Mouse (Mus musculus) hindbrain, embryonic 11.5 days (tissue): ENCODE results near the gene Rala. TPM values are rescaled to one million over a fixed set of nuclear protein-coding genes. Genes with fewer than 3 reads are reported as not detected.

Experiments
- ATAC-seq: fragments of 200-750 bp; cut with Nextera tagmentation; 2 replicates; pipeline ENCODE4 v1.8.0; 2017; ENCODE audit warnings: mild to moderate bottlenecking, moderate TSS enrichment, moderate library complexity; ENCODE audit not compliant: low FRiP score
- DNase-seq: peaks from one replicate; pipeline ENCODE4 v3.0.0-alpha.2; 2015; ENCODE audit warnings: low spot score
- H3K27ac ChIP-seq: fragments of 300-500 bp; sonication (generic); 2 replicates; pipeline ENCODE4 v1.5.1; 2014; ENCODE audit warnings: mild to moderate bottlenecking, low read depth, low read length
- H3K27me3 ChIP-seq: fragments of 300-500 bp; sonication (generic); 2 replicates; pipeline ENCODE4 v1.6.1; 2014; ENCODE audit warnings: mild to moderate bottlenecking, low read length, moderate library complexity, mixed read lengths; ENCODE audit not compliant: control insufficient read depth, insufficient read depth
- H3K36me3 ChIP-seq: fragments of 300-500 bp; sonication (generic); 2 replicates; pipeline ENCODE4 v1.6.1; 2014; ENCODE audit warnings: mild to moderate bottlenecking, low read length, moderate library complexity, mixed read lengths; ENCODE audit not compliant: control insufficient read depth, insufficient read depth
- H3K4me1 ChIP-seq: fragments of 300-500 bp; sonication (generic); replicated peaks from 2 replicates; pipeline ENCODE4 v1.6.1; 2014; ENCODE audit warnings: low read length, mixed read lengths; ENCODE audit not compliant: control insufficient read depth, insufficient read depth
- H3K4me2 ChIP-seq: fragments of 300-500 bp; sonication (generic); replicated peaks from 2 replicates; pipeline ENCODE4 v1.6.1; 2014; ENCODE audit warnings: mild to moderate bottlenecking, low read depth, low read length
- H3K4me3 ChIP-seq: fragments of 300-500 bp; sonication (generic); 2 replicates; pipeline ENCODE4 v1.5.1; 2014; ENCODE audit warnings: low read depth, low read length
- H3K9ac ChIP-seq: fragments of 300-500 bp; sonication (generic); 2 replicates; pipeline ENCODE4 v1.6.1; 2014; ENCODE audit warnings: low read depth, low read length
- H3K9me3 ChIP-seq: fragments of 300-500 bp; sonication (generic); 2 replicates; pipeline ENCODE4 v1.6.1; 2016; ENCODE audit warnings: low read length; ENCODE audit not compliant: control insufficient read depth
- WGBS: fragments of 180-500 bp; shearing (Covaris S2); extraction: QIAGEN DNeasy Blood & Tissue Kit; methylation state at CpG from one replicate; pipeline ENCODE4 v1.1.7; 2014; 5-methylcytosine and 5-hydroxymethylcytosine counted together
- polyA plus RNA-seq: library from polyadenylated mRNA; unstranded; fragments of >200 nt; fragmentation: Nextera tagmentation; extraction: Ambion mirVana; gene quantifications from 2 replicates; pipeline ENCODE4 v1.2.1, GENCODE M21; 2014

The Rala gene
- polyA plus RNA-seq, result 147 and 156 TPM in 2 replicates

DNA sequence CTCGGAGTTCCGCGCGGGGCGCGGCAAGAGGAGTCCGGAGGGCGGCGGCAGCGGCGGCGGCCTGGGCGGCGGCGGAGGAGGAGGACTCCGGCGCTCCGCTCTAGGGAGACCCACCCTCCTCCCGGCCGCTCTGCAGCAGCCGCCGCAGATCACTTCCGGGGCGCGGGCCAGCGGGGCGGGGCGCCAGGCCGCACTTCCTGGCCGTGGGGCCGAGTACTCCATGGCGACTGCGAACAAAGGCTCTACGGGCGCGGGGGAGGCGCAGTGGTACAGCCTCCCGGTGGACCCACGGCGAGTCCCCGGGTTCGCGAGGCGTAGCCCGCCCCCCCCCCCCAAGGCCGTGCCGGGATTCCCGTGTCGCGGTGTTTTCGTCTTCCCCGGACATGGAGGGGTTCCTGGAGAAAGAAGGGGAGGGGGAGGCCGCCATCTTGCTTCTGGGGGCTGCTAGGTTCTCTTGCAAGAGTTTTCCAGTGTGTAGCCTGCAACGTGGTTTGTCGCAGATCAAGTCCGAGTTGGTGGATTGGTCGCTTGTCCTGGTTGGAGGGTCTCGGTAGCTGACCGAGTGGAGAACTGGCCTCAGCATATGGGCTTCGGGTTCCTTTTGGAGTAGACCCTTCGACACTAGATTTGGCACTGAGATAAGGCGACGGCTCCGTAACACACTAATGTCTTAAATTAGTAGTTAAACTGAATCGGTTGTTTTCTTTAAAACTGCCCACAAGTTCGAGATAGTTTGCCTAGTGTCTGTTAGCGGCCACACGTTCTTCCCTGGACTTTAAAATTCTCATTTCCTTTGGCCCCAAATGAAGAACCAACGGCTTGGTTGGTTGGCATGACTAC, at the start of gene Rala:
Rala (minus strand) TSS at position 162 of the 840 bp plus-strand sequence.
- 12% methylated on average over 41 of the region's 69 CpGs for WGBS
- Histone ChIP-seq H3K27ac (peak within 1 kb of the TSS; percentile 92), H3K9me3 (no peaks in the 10 kb centered on the region), H3K4me1 (0 out of 2 replicates have a peak, but pooled peaks cover 2% of the 10 kb centered on the region), H3K4me2 (peak within 1 kb of the TSS; percentile 46), H3K4me3 (peak within 1 kb of the TSS; percentile 95), H3K36me3 (no peaks in the 10 kb centered on the region), H3K9ac (peak within 1 kb of the TSS; percentile 94), H3K27me3 (no peaks in the 10 kb centered on the region)
- DNase-seq (peak; percentile 93), ATAC-seq (peak; percentile 100)

DNA sequence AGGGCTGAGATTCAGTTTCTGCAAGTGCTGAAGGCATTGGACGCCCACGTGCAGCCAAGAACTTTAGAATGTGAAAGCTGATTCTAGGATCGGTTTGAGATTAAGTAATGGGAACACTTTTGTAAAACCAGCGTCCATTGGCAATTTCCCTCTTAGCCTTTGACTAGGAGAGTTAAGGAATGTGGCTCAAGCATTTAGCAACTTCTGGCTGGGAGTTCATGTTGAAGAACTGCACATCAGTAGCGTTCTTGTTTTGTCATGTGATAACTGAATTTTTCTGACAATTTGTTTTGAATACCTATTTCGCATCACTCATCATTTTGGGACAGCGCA, 49.4 kb upstream of the Rala start:
- Histone ChIP-seq H3K4me1 (no peaks in the 10 kb centered on the region), H3K4me2 (peak overlapping the region; percentile 49), H3K27me3 (no peaks in the 10 kb centered on the region), H3K4me3 (peak overlapping the region; percentile 77), H3K9ac (peak overlapping the region; percentile 75), H3K36me3 (no peaks in the 10 kb centered on the region), H3K9me3 (no peaks in the 10 kb centered on the region), H3K27ac (no peak overlapping the region)
- no peak for DNase-seq
- peak; percentile 34 for ATAC-seq
- WGBS, result 41% methylated on average over 7 of the region's 7 CpGs

DNA sequence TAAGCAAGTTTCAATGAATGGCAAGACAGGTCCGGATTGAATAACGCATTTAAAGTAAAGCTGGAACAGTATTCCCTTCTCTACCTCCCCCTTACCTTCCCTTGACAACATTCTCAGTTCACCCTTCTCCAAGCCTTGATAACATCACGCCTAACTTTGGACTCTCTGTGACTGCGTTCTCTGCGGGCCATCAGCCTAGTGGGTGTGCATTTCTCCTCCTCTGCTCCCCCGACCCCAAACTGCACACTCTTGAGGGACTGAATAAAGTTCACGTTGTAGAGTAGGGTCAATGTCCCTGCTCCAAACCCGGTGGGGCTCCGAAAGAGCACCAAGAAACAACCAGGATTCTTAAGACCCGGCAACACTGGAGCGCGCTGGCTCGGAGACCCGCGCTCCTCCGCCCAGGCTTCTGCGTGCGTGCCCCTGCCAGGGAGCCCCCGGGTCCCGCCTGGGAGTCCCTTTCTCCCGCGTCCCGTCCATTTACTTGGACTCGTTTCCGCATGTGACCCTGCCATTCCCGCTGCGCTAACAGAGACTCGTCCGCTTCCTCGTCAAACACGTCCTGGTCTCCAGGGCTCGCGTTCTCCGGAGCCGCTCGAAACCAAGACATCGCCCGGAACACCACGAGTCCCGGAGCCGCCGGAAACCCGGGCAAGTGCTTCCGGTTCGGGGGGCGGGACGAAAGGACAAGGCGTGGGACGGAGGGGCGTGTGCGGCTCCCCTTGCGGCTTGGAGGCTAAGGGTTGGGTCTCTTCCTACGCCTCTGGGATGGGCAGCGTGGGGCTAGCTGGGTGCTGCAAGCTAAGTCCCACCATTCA, 48.9 kb upstream of the Rala start, which contains the start of gene Yae1d1:
Yae1d1 (minus strand) TSS at position 653 of the 818 bp plus-strand sequence.
- Histone ChIP-seq H3K4me2 (peak within 1 kb of the TSS; percentile 60), H3K36me3 (no peaks in the 10 kb centered on the region), H3K27me3 (no peaks in the 10 kb centered on the region), H3K27ac (peak within 1 kb of the TSS; percentile 48), H3K9ac (peak within 1 kb of the TSS; percentile 75), H3K4me1 (no peaks in the 10 kb centered on the region), H3K9me3 (no peaks in the 10 kb centered on the region), H3K4me3 (peak within 1 kb of the TSS; percentile 77)
- ATAC-seq, result peak; percentile 98
- DNase-seq, result peak; percentile 97
- under 1% methylated on average over 54 of the region's 54 CpGs for WGBS

DNA sequence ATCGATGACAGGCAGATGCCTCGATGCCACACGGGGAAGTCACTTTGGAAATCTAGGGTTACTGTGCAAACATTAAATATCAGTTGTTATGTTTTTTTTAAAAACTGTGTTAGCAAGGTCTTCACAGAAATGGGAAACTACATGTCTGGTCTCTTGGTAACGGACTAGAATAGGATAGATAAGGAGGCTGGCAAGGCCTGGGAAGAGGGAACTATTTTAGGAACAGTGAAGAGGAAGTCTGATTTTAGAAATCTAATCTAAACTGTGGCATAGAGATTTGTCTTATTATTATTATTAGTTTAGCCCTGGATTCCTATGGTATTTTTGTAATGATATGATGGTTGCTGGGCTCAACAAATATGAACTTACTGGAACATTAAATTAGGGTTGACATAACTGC, 48.0 kb upstream of the Rala start:
- H3K36me3 ChIP-seq, result 0 out of 2 replicates have a peak, but pooled peaks cover 2% of the 10 kb centered on the region
- DNase-seq (no peak), ATAC-seq (no peak)
- H3K27me3 ChIP-seq, result no peaks in the 10 kb centered on the region
- 80% methylated on average over 4 of the region's 4 CpGs for WGBS
- H3K27ac ChIP-seq, result no peak overlapping the region
- no peak overlapping the region for H3K9ac ChIP-seq
- peak overlapping the region; percentile 77 for H3K4me3 ChIP-seq
- peak overlapping the region; percentile 60; the same call in 1 of the 2 replicates for H3K4me2 ChIP-seq
- no peaks in the 10 kb centered on the region for H3K4me1 ChIP-seq
- H3K9me3 ChIP-seq, result no peaks in the 10 kb centered on the region

DNA sequence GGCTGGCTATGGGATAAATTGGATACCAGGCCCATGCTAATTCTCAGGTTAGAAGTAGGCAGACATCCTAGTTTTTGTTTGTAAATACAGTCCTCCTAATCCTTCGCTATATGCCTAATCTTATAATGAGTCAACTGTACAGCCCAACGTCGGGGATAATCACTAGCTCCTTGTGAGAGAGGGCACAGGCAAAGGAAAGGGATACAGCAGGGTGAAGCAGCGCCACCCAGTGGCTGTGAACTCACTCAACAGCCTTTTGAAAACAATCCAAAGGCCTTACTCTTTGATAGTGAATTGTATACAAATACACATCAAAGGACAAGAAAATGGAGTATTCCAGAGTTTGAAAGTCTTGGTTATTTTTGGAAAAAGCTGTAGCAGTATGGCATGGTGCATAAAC, 39.2 kb upstream of the Rala start:
- WGBS, result 63% methylated on average over 4 of the region's 4 CpGs
- H3K4me1 ChIP-seq, result no peaks in the 10 kb centered on the region
- H3K9me3 ChIP-seq, result no peaks in the 10 kb centered on the region
- H3K27ac ChIP-seq, result no peak overlapping the region
- ATAC-seq, result no peak; the same call in 1 of the 2 replicates
- no peaks in the 10 kb centered on the region for H3K27me3 ChIP-seq
- no peak overlapping the region for H3K4me3 ChIP-seq
- peaks cover 4% of the 10 kb centered on the region; the same call in 1 of the 2 replicates for H3K36me3 ChIP-seq
- peak; percentile 50 for DNase-seq
- H3K4me2 ChIP-seq, result no peak overlapping the region
- H3K9ac ChIP-seq, result no peak overlapping the region

DNA sequence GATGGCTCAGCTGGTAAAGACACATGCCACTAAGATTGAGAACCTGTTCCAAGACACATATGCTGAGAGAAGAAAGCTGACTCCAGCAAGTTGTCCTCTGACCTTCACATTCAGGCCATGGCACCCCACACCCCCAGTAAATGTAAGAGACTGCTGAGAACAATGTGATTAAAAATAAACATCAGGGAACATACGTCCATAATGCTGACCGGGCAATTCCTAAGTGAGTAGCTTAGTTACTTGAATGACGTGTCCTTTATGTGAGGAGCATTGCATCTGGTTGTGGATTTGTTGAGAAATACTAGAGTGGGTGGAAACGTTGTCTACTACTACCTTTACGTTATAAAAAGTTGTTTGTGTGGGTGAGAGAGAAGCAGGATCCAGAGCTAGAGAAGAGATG, 38.6 kb upstream of the Rala start:
- Histone ChIP-seq H3K36me3 (peaks cover 4% of the 10 kb centered on the region; the same call in 1 of the 2 replicates), H3K9me3 (no peaks in the 10 kb centered on the region), H3K4me2 (no peak overlapping the region), H3K4me3 (no peak overlapping the region), H3K4me1 (no peaks in the 10 kb centered on the region), H3K9ac (no peak overlapping the region), H3K27me3 (no peaks in the 10 kb centered on the region), H3K27ac (no peak overlapping the region)
- ATAC-seq, result no peak
- no peak for DNase-seq
- WGBS, result 85% methylated on average over 5 of the region's 5 CpGs

DNA sequence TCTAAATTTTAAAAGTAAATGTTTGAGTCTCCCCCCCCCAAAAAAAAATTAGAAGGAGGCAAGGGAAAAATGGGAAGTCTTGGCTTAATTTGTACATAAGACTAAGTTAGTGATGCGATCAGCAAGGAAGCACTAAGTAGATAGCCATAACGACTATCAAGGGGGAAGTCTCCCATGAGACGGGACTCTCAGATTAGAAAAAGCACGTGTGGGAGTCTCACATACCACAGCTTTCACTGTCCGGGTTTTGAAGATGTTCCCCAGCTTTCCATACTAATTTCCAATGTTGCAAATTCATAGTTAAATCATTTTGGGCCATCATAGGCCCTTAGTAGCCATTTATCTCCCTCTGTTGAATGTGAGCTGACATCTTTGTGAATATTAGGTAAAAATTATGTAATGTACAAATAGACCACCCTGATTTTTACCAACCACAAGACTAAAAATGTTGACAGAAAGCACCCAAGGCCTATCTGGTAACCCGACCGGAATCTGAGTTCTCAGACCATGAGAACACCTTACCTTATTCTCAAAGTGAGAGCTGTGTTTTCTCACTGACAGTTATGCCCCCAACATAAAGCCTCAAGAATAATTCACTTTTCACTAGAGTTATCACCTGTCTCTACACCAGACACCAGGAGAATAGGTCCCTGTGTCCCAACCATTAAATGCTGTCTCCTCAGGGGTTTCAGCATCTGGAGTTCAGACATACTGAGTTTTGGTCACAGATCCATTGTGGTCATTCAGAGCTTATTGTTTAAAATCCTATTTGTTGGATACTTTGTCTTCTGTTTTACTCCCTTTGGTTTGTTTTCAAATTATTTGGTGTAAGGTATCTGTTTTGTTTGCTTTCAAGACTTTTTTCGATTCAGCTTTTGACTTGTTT, 33.1 kb upstream of the Rala start:
- Histone ChIP-seq H3K9me3 (no peaks in the 10 kb centered on the region), H3K4me3 (no peak overlapping the region), H3K27me3 (no peaks in the 10 kb centered on the region), H3K9ac (no peak overlapping the region), H3K27ac (no peak overlapping the region), H3K36me3 (no peaks in the 10 kb centered on the region), H3K4me2 (no peak overlapping the region), H3K4me1 (no peaks in the 10 kb centered on the region)
- DNase-seq (no peak), ATAC-seq (no peak)
- WGBS, result 88% methylated on average over 8 of the region's 8 CpGs

DNA sequence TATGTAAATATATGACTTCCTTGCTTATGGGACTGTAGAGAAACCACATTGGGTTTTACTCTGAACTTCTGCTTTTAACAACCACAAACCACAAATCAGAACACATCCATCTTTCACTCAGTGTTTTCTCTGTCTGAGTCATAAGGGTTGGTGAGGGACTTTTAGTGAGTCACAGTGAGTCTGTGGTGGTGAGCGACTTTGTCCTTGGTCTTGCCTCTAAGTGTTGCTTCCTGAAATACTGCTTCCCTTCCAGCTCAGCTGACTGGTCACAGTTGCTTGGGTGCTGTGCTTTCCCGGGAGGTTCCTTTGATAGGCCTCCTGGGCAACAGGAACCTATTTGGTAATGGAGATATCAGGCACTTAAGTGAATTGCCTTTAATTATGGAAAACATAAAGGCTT, 31.9 kb upstream of the Rala start:
- no peaks in the 10 kb centered on the region for H3K27me3 ChIP-seq
- no peak overlapping the region for H3K9ac ChIP-seq
- H3K4me2 ChIP-seq, result no peak overlapping the region
- H3K4me3 ChIP-seq, result no peak overlapping the region
- WGBS, result 66% methylated on average over 2 of the region's 2 CpGs
- H3K9me3 ChIP-seq, result no peaks in the 10 kb centered on the region
- no peak for ATAC-seq
- no peak for DNase-seq
- no peaks in the 10 kb centered on the region for H3K36me3 ChIP-seq
- no peaks in the 10 kb centered on the region for H3K4me1 ChIP-seq
- H3K27ac ChIP-seq, result no peak overlapping the region
